In genomic region chr8:118285596-118286281, GRCm38 (mm10) we compare ENCODE assay signal across 13 mouse cellular contexts. TPM values are rescaled to one million over a fixed set of nuclear protein-coding genes. Genes with fewer than 3 reads are reported as not detected.
DNase-seq lines count a peak whose midpoint lies in the region; ATAC-seq and TF ChIP-seq lines count a peak whose summit lies in the region.
"Had no signal": no experiment of that assay in that cellular context is flagged by ENCODE, and none has a peak within 500 bp of the region (broad histone marks: within the 10 kb centered on the region; RNA-seq: fewer than 3 reads in every experiment).

No protein-coding gene starts in this region.

- no peaks in the 10 kb centered on the region for H3K9me3 ChIP-seq in forebrain, embryonic 12.5 days
- H3K9me3 ChIP-seq in forebrain, embryonic 11.5 days (ENCODE audit: control insufficient read depth, low read length), result no peaks in the 10 kb centered on the region
- no peaks in the 10 kb centered on the region for H3K9me3 ChIP-seq in ES-E14 (ENCODE audit: control insufficient read depth, insufficient read depth, low read depth, low read length)
- H3K9me3 ChIP-seq in heart, embryonic 11.5 days (replicated peaks; ENCODE audit: control insufficient read depth, low read length), result no peaks in the 10 kb centered on the region
- H3K9me3 ChIP-seq in midbrain, embryonic 14.5 days (ENCODE audit: control insufficient read depth, low read length), result no peaks in the 10 kb centered on the region
- H3K9me3 ChIP-seq: liver, embryonic 13.5 days had no signal

- no peak for DNase-seq in forebrain, embryonic 11.5 days (ENCODE audit: low spot score)
- DNase-seq in ES-E14 (ENCODE audit: low read depth, low spot score), result peak; percentile 43
- DNase-seq in midbrain, embryonic 14.5 days, result no peak
- no peak for DNase-seq in frontal cortex, adult 2 months (ENCODE audit: extremely low spot score in 1 of 2, low spot score in 1 of 2)
- DNase-seq in left cerebral cortex, postnatal 10 days (ENCODE audit: extremely low spot score in 1 of 2, low spot score in 2 of 2), result no peak
- DNase-seq in layer of hippocampus, adult 9-10 months (ENCODE audit: low spot score), result no peak
- DNase-seq: adrenal gland, postnatal 36 days; B cell, adult 2 months; kidney, adult 9 months; liver, embryonic 13.5 days; thymus, adult 2 months had no signal

- H3K4me3 ChIP-seq in forebrain, embryonic 12.5 days (replicated peaks), result no peak overlapping the region
- no peak overlapping the region for H3K4me3 ChIP-seq in forebrain, embryonic 11.5 days (ENCODE audit: low read depth, low read length)
- no peak overlapping the region for H3K4me3 ChIP-seq in ES-E14 (ENCODE audit: insufficient read depth in 1 of 2, low read depth in 1 of 2, low read length in 2 of 2, poor library complexity in 1 of 2, severe bottlenecking in 1 of 2)
- H3K4me3 ChIP-seq in heart, embryonic 11.5 days (ENCODE audit: low read depth, low read length), result peak overlapping the region; percentile 60; the same call in 1 of the 2 replicates
- peak overlapping the region; percentile 57 for H3K4me3 ChIP-seq in midbrain, embryonic 14.5 days (replicated peaks; ENCODE audit: low read depth, low read length)
- H3K4me3 ChIP-seq: liver, embryonic 13.5 days had no signal

- peak overlapping the region; percentile 96 for H3K4me2 ChIP-seq in forebrain, embryonic 12.5 days
- H3K4me2 ChIP-seq in forebrain, embryonic 11.5 days (ENCODE audit: low read depth, low read length, severe bottlenecking), result no peak overlapping the region
- H3K4me2 ChIP-seq in heart, embryonic 11.5 days, result peak overlapping the region; percentile 82
- peak overlapping the region; percentile 84 for H3K4me2 ChIP-seq in midbrain, embryonic 14.5 days (ENCODE audit: low read length)
- H3K4me2 ChIP-seq: liver, embryonic 13.5 days had no signal

- 33% methylated on average over 10 of the region's 10 CpGs for WGBS in forebrain, embryonic 12.5 days
- 24% methylated on average over 10 of the region's 10 CpGs for WGBS in forebrain, embryonic 11.5 days
- 24% methylated on average over 10 of the region's 10 CpGs for WGBS in heart, embryonic 11.5 days (ENCODE audit: insufficient replicate concordance)
- WGBS in midbrain, embryonic 14.5 days, result 32% methylated on average over 10 of the region's 10 CpGs

- in situ Hi-C loops in ES-E14 (cut with MboI; ENCODE audit: low sequenced_read_pairs in 2 of 2, unreplicated experiment in 2 of 2), result no loop called here

- intact Hi-C loops in left cerebral cortex, postnatal 10 days (cut with DNase I), result loop anchor here (2.0 to 10.0 kb wide), 5 partner anchors 157 to 565 kb away; no protein-coding TSS in a partner anchor

- ATAC-seq in forebrain, embryonic 12.5 days (ENCODE audit: low FRiP score), result no peak
- ATAC-seq in forebrain, embryonic 11.5 days (replicated peaks; ENCODE audit: low FRiP score), result no peak
- ATAC-seq in heart, embryonic 11.5 days (replicated peaks; ENCODE audit: insufficient number of reproducible peaks, low FRiP score, low TSS enrichment), result no peak
- ATAC-seq in midbrain, embryonic 14.5 days (ENCODE audit: low FRiP score, low TSS enrichment), result no peak

- peaks cover 14% of the 10 kb centered on the region for H3K4me1 ChIP-seq in forebrain, embryonic 12.5 days
- peaks cover 5% of the 10 kb centered on the region; the same call in 1 of the 2 replicates for H3K4me1 ChIP-seq in forebrain, embryonic 11.5 days (replicated peaks; ENCODE audit: control insufficient read depth, insufficient read depth, low read length)
- peaks cover 0 to 20% of the 10 kb centered on the region in 2 experiments; a peak in 2 of 4 replicates for H3K4me1 ChIP-seq in ES-E14 (ENCODE audit: control insufficient read depth in 2 of 2, insufficient read depth in 2 of 2, low read length in 2 of 2, poor library complexity in 1 of 2)
- H3K4me1 ChIP-seq in heart, embryonic 11.5 days (ENCODE audit: control insufficient read depth, insufficient read depth, low read length), result peaks cover 53% of the 10 kb centered on the region
- peaks cover 27% of the 10 kb centered on the region for H3K4me1 ChIP-seq in midbrain, embryonic 14.5 days (ENCODE audit: control insufficient read depth, insufficient read depth, low read length)
- H3K4me1 ChIP-seq: liver, embryonic 13.5 days had no signal

- no peak overlapping the region for H3K27ac ChIP-seq in forebrain, embryonic 12.5 days
- H3K27ac ChIP-seq in forebrain, embryonic 11.5 days (ENCODE audit: low read depth, low read length), result no peak overlapping the region
- no peak overlapping the region for H3K27ac ChIP-seq in ES-E14 (ENCODE audit: insufficient read depth, low read depth, low read length, poor library complexity, severe bottlenecking)
- H3K27ac ChIP-seq in heart, embryonic 11.5 days (ENCODE audit: low read depth, low read length), result peak overlapping the region; percentile 86
- H3K27ac ChIP-seq in midbrain, embryonic 14.5 days (replicated peaks; ENCODE audit: low read depth, low read length), result no peak overlapping the region
- H3K27ac ChIP-seq: liver, embryonic 13.5 days had no signal

- H3K27me3 ChIP-seq in forebrain, embryonic 12.5 days, result peaks cover 44% of the 10 kb centered on the region
- H3K27me3 ChIP-seq in forebrain, embryonic 11.5 days (ENCODE audit: control insufficient read depth, insufficient read depth, low read length), result peaks cover 7% of the 10 kb centered on the region
- peaks cover 6% of the 10 kb centered on the region; the same call in 1 of the 2 replicates for H3K27me3 ChIP-seq in heart, embryonic 11.5 days (ENCODE audit: control insufficient read depth, insufficient read depth, low read length)
- H3K27me3 ChIP-seq in midbrain, embryonic 14.5 days (ENCODE audit: control insufficient read depth, insufficient read depth, low read length), result peaks cover 9% of the 10 kb centered on the region; the same call in 1 of the 2 replicates

- H3K9ac ChIP-seq in forebrain, embryonic 12.5 days, result no peak overlapping the region
- no peak overlapping the region for H3K9ac ChIP-seq in forebrain, embryonic 11.5 days (ENCODE audit: low read length)
- H3K9ac ChIP-seq in ES-E14 (ENCODE audit: insufficient read depth, low read depth, low read length, poor library complexity, severe bottlenecking), result no peak overlapping the region
- H3K9ac ChIP-seq in heart, embryonic 11.5 days (ENCODE audit: low read depth, low read length), result no peak overlapping the region
- H3K9ac ChIP-seq in midbrain, embryonic 14.5 days (replicated peaks; ENCODE audit: low read length), result peak overlapping the region; percentile 83; the same call in 1 of the 2 replicates
- H3K9ac ChIP-seq: liver, embryonic 13.5 days had no signal

- H3K36me3 ChIP-seq in forebrain, embryonic 12.5 days (replicated peaks), result no peaks in the 10 kb centered on the region
- H3K36me3 ChIP-seq in forebrain, embryonic 11.5 days (ENCODE audit: control insufficient read depth, insufficient read depth, low read length), result no peaks in the 10 kb centered on the region
- no peaks in the 10 kb centered on the region for H3K36me3 ChIP-seq in ES-E14 (ENCODE audit: control insufficient read depth, insufficient read depth, low read length, poor library complexity, severe bottlenecking)
- H3K36me3 ChIP-seq in heart, embryonic 11.5 days (ENCODE audit: control insufficient read depth, insufficient read depth, low read length), result no peaks in the 10 kb centered on the region
- no peaks in the 10 kb centered on the region for H3K36me3 ChIP-seq in midbrain, embryonic 14.5 days (ENCODE audit: control insufficient read depth, insufficient read depth, low read length)
- H3K36me3 ChIP-seq: liver, embryonic 13.5 days had no signal

TF ChIP-seq in ES-E14, 5 proteins besides CTCF, POLR2A, EP300 and RAD21:
- TF ChIP-seq ZNF384 (IDR thresholded peaks at IDR 0.05; ENCODE audit: low read depth, low read length) (no peak), HCFC1 (IDR thresholded peaks at IDR 0.05; ENCODE audit: borderline replicate concordance, insufficient read depth, low read length) (no peak), ZC3H11A (IDR thresholded peaks at IDR 0.05; ENCODE audit: borderline replicate concordance, low read depth, low read length) (no peak), MAFK (IDR thresholded peaks at IDR 0.05; ENCODE audit: insufficient read depth, low read depth, low read length) (no peak), CHD2 (IDR thresholded peaks at IDR 0.05; ENCODE audit: low read depth, low read length) (no peak)
TF ChIP-seq in ES-E14: peak in this region for 0.

RNA-seq across cellular contexts. Expression of gene Cdh13, which starts 2.2 kb away (rescaled TPM):
- 9.4 and 10.8 TPM in 2 replicates for polyA plus RNA-seq in forebrain, embryonic 12.5 days (2016; fragmentation: Nextera tagmentation; extraction: Ambion mirVana)
- 5.6 and 7.4 TPM in 2 replicates for polyA plus RNA-seq in forebrain, embryonic 11.5 days (2014; fragmentation: Nextera tagmentation; extraction: Ambion mirVana)
- 1.3 and 1.8 TPM in 2 replicates for total RNA-seq in ES-E14 (2012; rRNA removed)
- polyA plus RNA-seq in heart, embryonic 11.5 days (2014; fragmentation: Nextera tagmentation; extraction: Ambion mirVana), result 37.1 and 38.2 TPM in 2 replicates
- 131 and 143 TPM in 2 replicates for polyA plus RNA-seq in midbrain, embryonic 14.5 days (2014; fragmentation: Nextera tagmentation; extraction: Ambion mirVana)
- 39.9 and 44.9 TPM in 2 replicates for polyA plus RNA-seq in frontal cortex, adult 2 months (2012; rRNA removed)
- total RNA-seq in left cerebral cortex, postnatal 10 days (2021), result 100 to 1,000 TPM; 190 to 200 TPM

Comparison
In these comparisons a context has a peak if more than half of its experiments do, and no peak if none do; other contexts are left out.
1. H3K4me3 ChIP-seq: peak in heart, embryonic 11.5 days (single experiment) and midbrain, embryonic 14.5 days (single experiment); none in forebrain, embryonic 12.5 days (single experiment), forebrain, embryonic 11.5 days (single experiment) and ES-E14 (0 of 2).